Mouse (Mus musculus) hematopoietic multipotent progenitor cell, adult 10-12 weeks (in vitro differentiated cells): ENCODE results near the gene Cbx5. TPM values are rescaled to one million over a fixed set of nuclear protein-coding genes. Genes with fewer than 3 reads are reported as not detected.

Source experiments
- polyA plus RNA-seq: library from polyadenylated mRNA; stranded (reverse); fragments of >175 nt; gene quantifications from 2 replicates; pipeline ENCODE4 v1.2.3, GENCODE M21; 2012; ENCODE audit warnings: low replicate concordance

Cbx5 gene
- polyA plus RNA-seq = 1.2 and 3.2 TPM in 2 replicates

GRCm38 (mm10) chr15:103239685-103240159, at the start of gene Cbx5:
Gene Cbx5 (minus strand): TSS chr15:103239816.

DNA sequence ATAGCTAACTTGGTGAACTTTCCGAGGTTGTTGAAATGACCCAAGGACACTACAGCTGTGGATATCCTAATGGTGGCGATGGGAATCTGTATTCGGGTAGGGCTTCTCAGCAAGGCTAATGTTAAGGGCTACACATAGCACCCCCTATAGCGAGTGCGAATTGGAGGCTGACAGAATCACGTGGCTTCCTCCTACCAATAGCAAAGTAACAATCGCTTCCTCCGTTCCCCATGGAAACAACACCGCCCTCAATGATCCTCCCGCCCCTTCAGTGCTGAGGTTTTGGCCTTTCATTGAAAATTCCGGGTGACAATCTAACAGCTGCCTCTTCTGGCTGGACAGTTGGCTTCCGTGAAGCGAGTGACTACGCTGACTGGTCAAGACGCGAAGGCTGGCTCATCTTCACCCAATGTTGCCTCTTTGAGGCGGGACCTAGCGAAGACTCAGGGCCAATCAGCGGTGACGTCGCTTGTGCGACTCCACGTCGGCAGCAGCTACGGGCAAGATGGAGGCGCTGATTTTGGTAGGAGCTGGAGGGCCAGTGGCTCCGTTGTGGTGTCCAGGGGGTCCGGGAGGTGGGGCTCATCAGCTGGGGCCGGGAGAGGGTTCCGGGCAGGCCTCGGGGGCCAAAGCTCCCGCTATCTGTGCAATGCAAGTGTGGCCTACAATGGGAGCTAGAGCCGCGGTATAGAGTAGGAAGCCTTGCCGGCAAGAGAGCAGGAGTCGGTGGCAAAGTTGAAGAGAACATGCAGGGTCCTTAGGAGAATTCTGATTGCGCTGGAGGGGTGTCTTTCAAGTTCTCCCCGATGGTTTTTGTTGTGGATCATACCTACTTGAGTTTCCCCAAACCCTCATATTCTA, 33.0 kb upstream of the Cbx5 start, which contains the start of gene Copz1:
Gene Copz1 (plus strand): TSS at position 296 of the 861 bp plus-strand sequence.

GRCm38 (mm10) chr15:103257790-103258728, 18.4 kb upstream of the Cbx5 start, which contains the start of gene Nfe2:
Gene Nfe2 (minus strand): TSS chr15:103258403.

GRCm38 (mm10) chr15:103240160-103241028, 778 bp upstream of the Cbx5 start, which contains the start of gene Hnrnpa1:
Gene Hnrnpa1 (plus strand): TSS chr15:103240432.

DNA sequence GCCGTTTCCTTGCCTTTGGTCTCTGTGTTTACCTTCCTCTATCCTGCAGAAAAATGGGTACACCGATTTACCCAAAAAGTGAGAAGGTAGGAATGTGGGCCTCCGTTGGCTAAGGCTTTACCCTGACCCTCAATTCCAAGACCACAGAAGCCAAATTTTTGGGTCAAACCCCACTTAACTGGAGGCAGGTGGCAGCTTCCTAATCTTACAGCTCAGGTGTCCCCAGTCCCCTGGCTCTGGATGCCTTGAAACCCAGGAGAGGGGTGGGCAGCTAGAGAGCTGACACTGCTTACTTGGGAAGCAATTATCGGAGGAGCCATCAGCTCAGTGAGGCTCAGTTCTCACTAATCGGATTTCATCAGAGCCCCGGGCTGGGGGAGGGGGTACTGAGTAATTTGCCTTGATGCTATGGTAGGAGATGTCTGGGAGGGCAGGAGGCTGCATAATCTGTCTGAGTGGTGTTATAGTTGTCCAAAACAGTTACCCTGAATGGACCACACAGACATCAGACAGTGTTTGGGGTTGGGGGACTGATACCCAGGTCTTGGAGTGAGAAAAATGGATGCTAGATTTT, 72.5 kb downstream of the Cbx5 start, which contains the start of gene Smug1:
Gene Smug1 (minus strand): TSS at position 51 of the 574 bp plus-strand sequence.

Other genes with a start within 250 kb of the Cbx5 start
- not detected in 2 replicates for gene Hoxc8, start 249.2 kb downstream of the Cbx5 start, polyA plus RNA-seq
- 0.22 and 0.58 TPM in 2 replicates for gene Hoxc6, start 241.6 kb downstream of the Cbx5 start, polyA plus RNA-seq
- gene Hoxc4, start 220.9 kb downstream of the Cbx5 start, polyA plus RNA-seq = 0.72 and 2.6 TPM in 2 replicates
- gene Smug1, start 72.7 kb downstream of the Cbx5 start, polyA plus RNA-seq = 5.7 and 7.2 TPM in 2 replicates
- 40.2 and 80.3 TPM in 2 replicates for gene Hnrnpa1, start 616 bp upstream of the Cbx5 start, polyA plus RNA-seq
- gene Nfe2, start 18.6 kb upstream of the Cbx5 start, polyA plus RNA-seq = 24.0 and 33.2 TPM in 2 replicates
- gene Copz1, start 32.9 kb upstream of the Cbx5 start, polyA plus RNA-seq = 13.2 and 36.2 TPM in 2 replicates
- gene Gpr84, start 70.8 kb upstream of the Cbx5 start, polyA plus RNA-seq = 0.13 and 0.15 TPM in 2 replicates
- 180 and 361 TPM in 2 replicates for gene Zfp385a, start 100.3 kb upstream of the Cbx5 start, polyA plus RNA-seq
- 5.0 and 8.0 TPM in 2 replicates for gene Itga5, start 126.9 kb upstream of the Cbx5 start, polyA plus RNA-seq
- not detected in 2 replicates for gene Gtsf1, start 190.7 kb upstream of the Cbx5 start, polyA plus RNA-seq
- not detected in 2 replicates for gene Gtsf2, start 208.7 kb upstream of the Cbx5 start, polyA plus RNA-seq
- 24.4 and 46.7 TPM in 2 replicates for gene Nckap1l, start 214.0 kb upstream of the Cbx5 start, polyA plus RNA-seq